8 mouse cellular contexts compared by ENCODE assay signal in genomic region chr4:40837451-40838285, GRCm38 (mm10). TPM values are rescaled to one million over a fixed set of nuclear protein-coding genes. Genes with fewer than 3 reads are reported as not detected.
DNase-seq lines count a peak whose midpoint lies in the region; ATAC-seq and TF ChIP-seq lines count a peak whose summit lies in the region.

No protein-coding gene starts in this region.

- no peak overlapping the region for H3K9ac ChIP-seq in kidney, embryonic 15.5 days

- intact Hi-C loops in heart, postnatal 25 days (cut with DNase I), result loop anchor here (5.0 kb wide), 1 partner anchor 40 kb away; no protein-coding TSS in a partner anchor
- intact Hi-C loops in left cerebral cortex, postnatal 25 days (cut with DNase I), result no loop called here

- peak overlapping the region; percentile 82 for H3K27ac ChIP-seq in kidney, embryonic 15.5 days

- H3K4me2 ChIP-seq in kidney, embryonic 15.5 days, result peak overlapping the region; percentile 10; the same call in 1 of the 2 replicates
- H3K4me2 ChIP-seq in myocyte (ENCODE audit: low read depth), result peak overlapping the region; percentile 71

- no peaks in the 10 kb centered on the region for H3K27me3 ChIP-seq in kidney, embryonic 15.5 days
- H3K27me3 ChIP-seq in myocyte (ENCODE audit: control insufficient read depth, insufficient read depth, insufficient read length), result no peaks in the 10 kb centered on the region

- no peaks in the 10 kb centered on the region for H3K36me3 ChIP-seq in kidney, embryonic 15.5 days
- H3K36me3 ChIP-seq in myocyte (ENCODE audit: control insufficient read depth, insufficient read depth), result no peaks in the 10 kb centered on the region

- ATAC-seq in kidney, embryonic 15.5 days (replicated peaks; ENCODE audit: low FRiP score), result peak; percentile 60; the same call in 1 of the 2 replicates

- H3K4me3 ChIP-seq in kidney, embryonic 15.5 days (replicated peaks), result no peak overlapping the region
- no peak overlapping the region for H3K4me3 ChIP-seq in myocyte

- H3K79me2 ChIP-seq in myocyte (ENCODE audit: control insufficient read depth, insufficient read depth), result peaks cover 93% of the 10 kb centered on the region

- peak; percentile 96 for DNase-seq in heart, adult 11 months
- DNase-seq in heart, postnatal 25 days (ENCODE audit: low spot score), result no peak
- peak; percentile 77 for DNase-seq in Muller cell, postnatal 12 days (ENCODE audit: inconsistent ontology term)
- DNase-seq in gastrocnemius, postnatal 25 days, result peak; percentile 52
- no peak for DNase-seq in ovary, postnatal 36 days (ENCODE audit: low spot score)
- DNase-seq in left cerebral cortex, postnatal 25 days (ENCODE audit: low spot score in 2 of 2), result no peak

- no peak for TF ChIP-seq POLR2A in myocyte (IDR thresholded peaks at IDR 0.05; ENCODE audit: insufficient read length, low read depth)

- peaks cover 33% of the 10 kb centered on the region for H3K4me1 ChIP-seq in kidney, embryonic 15.5 days

- H3K9me3 ChIP-seq in kidney, embryonic 15.5 days (replicated peaks), result no peaks in the 10 kb centered on the region

- WGBS in kidney, embryonic 15.5 days, result 48% methylated on average over 10 of the region's 10 CpGs

- H3ac ChIP-seq in myocyte (ENCODE audit: control insufficient read depth, insufficient read length), result no peak overlapping the region

TF ChIP-seq in myocyte, 11 proteins besides CTCF, POLR2A, EP300 and RAD21:
- TF ChIP-seq MYOG (IDR thresholded peaks at IDR 0.05; ENCODE audit: control insufficient read depth in 1 of 3, insufficient read depth in 1 of 3, insufficient read length in 2 of 3, low read depth in 2 of 3) (no peak), CEBPB (IDR thresholded peaks at IDR 0.05; ENCODE audit: insufficient read depth, poor library complexity, severe bottlenecking) (no peak), TCF12 (IDR thresholded peaks at IDR 0.05; ENCODE audit: insufficient read depth, poor library complexity, severe bottlenecking) (no peak), REST (IDR thresholded peaks at IDR 0.05; ENCODE audit: insufficient read depth, insufficient read length) (no peak), MAX (IDR thresholded peaks at IDR 0.05; ENCODE audit: low read depth) (no peak), E2F4 (IDR thresholded peaks at IDR 0.05; ENCODE audit: insufficient read depth) (no peak), USF1 (IDR thresholded peaks at IDR 0.05; ENCODE audit: low read depth) (no peak), SRF (IDR thresholded peaks at IDR 0.05; ENCODE audit: control insufficient read depth, insufficient read length, low read depth) (no peak), MYOD1 (IDR thresholded peaks at IDR 0.05; ENCODE audit: control insufficient read depth in 1 of 3, insufficient read length in 2 of 3, low read depth in 2 of 3) (no peak), TCF3 (IDR thresholded peaks at IDR 0.05; ENCODE audit: insufficient read length, low read depth) (no peak), POLR2AphosphoS2 (IDR thresholded peaks at IDR 0.05; ENCODE audit: insufficient read length, low read depth) (no peak)

RNA-seq across cellular contexts. Expression of gene B4galt1, which starts 16.1 kb away (rescaled TPM):
- total RNA-seq in heart, postnatal 25 days (2021), result 10 to 100 TPM; 58.2 to 70.4 TPM
- total RNA-seq in gastrocnemius, postnatal 25 days (2021), result 10 to 100 TPM; 28.2 to 30.5 TPM
- polyA plus RNA-seq in kidney, embryonic 15.5 days (2015; fragmentation: Nextera tagmentation; extraction: Ambion mirVana), result 46.3 and 46.4 TPM in 2 replicates
- polyA plus RNA-seq in myocyte (2012; fragmentation: generic; extraction: Trizol), result 37.7 TPM
- 1 to 10 TPM; 5.2 to 6.5 TPM for total RNA-seq in left cerebral cortex, postnatal 25 days (2021)

Comparison
In these comparisons a context has a peak if more than half of its experiments do, and no peak if none do; other contexts are left out.
1. DNase-seq: peak in heart, adult 11 months (single experiment), Muller cell, postnatal 12 days (single experiment) and gastrocnemius, postnatal 25 days (single experiment); none in heart, postnatal 25 days (single experiment), ovary, postnatal 36 days (single experiment) and left cerebral cortex, postnatal 25 days (0 of 2).